Mouse (Mus musculus) ES-E14 (cell line): Measurements from ENCODE around the gene Rai14.

Experiments
- HCFC1 ChIP-seq: IDR thresholded peaks from 2 replicates; pipeline ENCODE4 v1.6.1; 2012; ENCODE audit warnings: low read length, inconsistent platforms, borderline replicate concordance; ENCODE audit not compliant: insufficient read depth
- MAFK ChIP-seq: IDR thresholded peaks from 2 replicates; pipeline ENCODE4 v1.6.1; 2014; ENCODE audit warnings: mild to moderate bottlenecking, low read depth, low read length, inconsistent platforms; ENCODE audit not compliant: insufficient read depth
- ZC3H11A ChIP-seq: IDR thresholded peaks from 2 replicates; pipeline ENCODE4 v1.6.1; 2012; ENCODE audit warnings: low read depth, mild to moderate bottlenecking, inconsistent platforms, low read length, borderline replicate concordance
- ZNF384 ChIP-seq: IDR thresholded peaks from 2 replicates; pipeline ENCODE4 v1.6.1; 2012; ENCODE audit warnings: low read depth, low read length, inconsistent platforms

GRCm38 (mm10) chr15:10724857-10725256, 10.4 kb upstream of the Rai14 start:
- TF ChIP-seq MAFK (no peak), ZNF384 (no peak), HCFC1 (no peak), ZC3H11A (no peak)
